Mouse (Mus musculus) liver, adult (tissue): ENCODE results near the gene Nfix.

ENCODE experiments used
- GATA4 ChIP-seq: IDR thresholded peaks from 2 replicates; pipeline ENCODE4 v1.6.1; 2014; ENCODE audit warnings: mild to moderate bottlenecking, low read length; ENCODE audit not compliant: insufficient replicate concordance

Nfix gene

DNA sequence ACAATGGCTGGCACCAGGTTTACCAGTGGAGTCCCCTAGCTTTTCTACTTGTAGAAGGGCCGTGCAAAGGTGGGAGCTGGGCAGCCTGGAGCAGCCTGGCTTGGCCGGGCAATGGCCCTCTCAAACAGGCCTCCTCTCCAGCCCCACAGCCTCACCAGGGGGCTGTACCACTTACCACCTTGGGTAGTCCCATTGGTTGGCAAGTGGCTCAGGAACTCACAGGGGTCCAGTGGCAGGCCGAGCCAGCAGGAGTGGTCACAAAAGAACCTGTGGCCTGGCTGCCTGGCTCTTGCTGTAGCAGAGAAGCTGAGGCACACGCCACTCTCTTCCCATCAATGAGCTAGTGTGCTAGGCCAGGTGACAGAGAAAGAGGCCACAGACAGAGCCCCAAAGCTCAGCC lies 86.0 kb downstream of the Nfix start:
- no peak for TF ChIP-seq GATA4

DNA sequence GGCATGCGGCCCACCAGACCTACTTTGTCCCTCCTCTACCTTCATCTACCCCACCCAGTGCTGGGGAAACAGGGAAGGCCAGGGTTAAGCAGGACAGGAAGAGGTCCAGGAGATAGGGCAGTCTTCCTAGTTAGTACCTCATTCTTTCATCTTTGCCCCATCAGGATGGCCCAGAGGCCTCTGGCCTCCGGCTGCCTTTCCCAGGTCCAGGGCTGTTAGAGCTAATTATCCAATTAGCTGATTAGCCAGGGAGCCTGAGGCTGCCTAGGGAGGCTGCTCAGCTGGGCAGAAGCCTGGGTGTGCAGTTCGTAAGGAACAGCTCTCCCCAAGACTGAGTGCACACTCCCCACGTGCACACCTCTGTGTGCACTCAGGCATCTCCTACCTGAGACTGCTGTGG lies 86.8 kb downstream of the Nfix start:
- TF ChIP-seq GATA4 = no peak

DNA sequence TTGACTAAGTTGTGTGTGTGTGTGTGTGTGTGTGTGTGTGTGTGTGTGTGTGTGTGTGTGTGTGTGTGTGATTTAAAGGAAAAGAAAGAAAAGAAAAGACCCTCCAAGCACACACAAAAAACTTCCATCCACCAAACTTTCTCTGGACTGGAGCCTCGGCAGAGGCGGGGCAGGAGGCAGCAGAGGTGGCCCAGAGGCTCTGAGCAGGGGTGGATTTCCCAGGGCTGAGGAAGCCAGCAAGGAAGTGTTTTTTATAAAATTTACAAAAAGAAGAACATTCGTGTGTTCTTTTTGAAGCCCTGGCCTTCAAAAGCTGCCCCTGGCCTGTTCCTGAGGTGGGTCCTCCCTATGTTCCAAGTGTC lies 87.4 kb downstream of the Nfix start:
- TF ChIP-seq GATA4 = no peak

DNA sequence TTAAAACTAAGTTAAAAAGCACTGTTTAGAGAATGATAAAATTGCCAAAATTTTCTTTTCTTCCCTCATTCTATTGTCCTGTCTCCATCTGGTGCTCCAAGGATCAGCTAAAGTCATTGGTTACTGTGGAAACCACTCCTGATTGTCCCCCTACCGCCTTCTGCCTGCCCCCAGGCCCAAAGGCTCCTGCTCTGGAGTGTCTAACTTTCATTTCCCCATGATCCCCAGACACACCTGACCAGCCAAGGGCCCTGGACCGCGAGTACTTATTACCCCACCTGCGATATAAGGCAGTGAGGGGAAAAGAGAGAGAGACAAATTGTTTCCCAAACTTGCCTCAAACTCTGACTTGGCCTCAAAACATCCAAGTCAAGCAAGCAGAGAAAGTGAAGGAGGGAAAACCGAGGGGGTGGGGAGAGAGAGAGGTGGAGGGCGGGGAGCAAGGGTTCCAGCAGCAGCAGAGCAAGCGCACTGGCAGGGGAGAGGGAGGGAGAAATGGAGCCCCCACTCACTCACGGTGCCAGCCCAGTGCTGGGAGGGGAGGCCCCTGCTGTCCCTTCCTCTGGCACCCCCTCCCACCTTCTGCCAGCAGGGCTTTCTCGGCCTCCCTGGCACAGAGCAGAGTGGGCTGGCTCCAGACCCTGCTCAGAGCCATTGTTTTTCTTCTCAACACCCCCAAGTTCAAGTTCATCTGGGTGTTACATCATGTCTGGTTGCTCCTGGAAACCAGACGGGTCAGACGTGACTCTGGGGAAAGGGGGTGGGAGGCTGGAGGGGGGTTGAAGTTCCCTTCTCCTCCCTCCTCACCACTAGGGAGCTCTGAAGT lies 88.0 kb downstream of the Nfix start:
- no peak for TF ChIP-seq GATA4

DNA sequence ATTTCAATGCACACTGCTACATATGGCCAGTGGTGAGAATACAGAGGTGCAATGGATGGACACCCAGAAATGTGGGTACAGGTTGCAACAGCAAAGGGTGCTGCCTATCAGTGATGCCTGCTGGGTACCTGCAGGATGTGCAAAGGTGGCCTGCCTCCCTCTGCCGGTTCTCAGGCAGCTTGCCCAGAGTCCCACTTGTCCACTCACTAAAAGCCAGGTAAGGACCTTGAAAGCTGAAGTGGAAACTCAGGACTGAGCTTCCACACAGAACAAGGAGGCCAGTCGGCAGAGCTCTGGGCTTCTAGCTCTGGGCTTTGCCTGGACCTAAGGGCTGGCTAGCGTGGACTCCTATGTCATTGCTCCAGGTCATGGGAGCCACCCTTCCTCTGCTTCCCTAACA lies 88.8 kb downstream of the Nfix start:
- TF ChIP-seq GATA4 = no peak

DNA sequence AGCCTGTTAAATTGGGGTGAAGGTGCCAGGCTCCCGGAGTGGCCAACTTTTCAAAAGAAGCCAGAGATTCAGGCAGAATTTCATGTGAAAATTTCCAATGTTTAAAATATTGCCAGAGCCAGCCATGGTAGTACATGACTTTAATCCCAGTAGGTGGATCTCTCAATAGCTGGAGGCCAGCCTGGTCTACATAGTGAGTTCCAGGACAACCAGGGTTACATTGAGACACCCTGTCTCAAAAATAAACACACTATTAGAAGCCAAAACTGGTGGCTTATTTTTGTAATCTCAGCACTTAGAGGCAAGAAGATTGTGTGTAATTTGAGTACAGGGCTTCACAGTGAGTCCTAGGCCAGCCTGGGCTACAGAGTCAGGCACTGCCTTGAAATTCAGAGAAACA lies 90.2 kb downstream of the Nfix start:
- no peak for TF ChIP-seq GATA4

DNA sequence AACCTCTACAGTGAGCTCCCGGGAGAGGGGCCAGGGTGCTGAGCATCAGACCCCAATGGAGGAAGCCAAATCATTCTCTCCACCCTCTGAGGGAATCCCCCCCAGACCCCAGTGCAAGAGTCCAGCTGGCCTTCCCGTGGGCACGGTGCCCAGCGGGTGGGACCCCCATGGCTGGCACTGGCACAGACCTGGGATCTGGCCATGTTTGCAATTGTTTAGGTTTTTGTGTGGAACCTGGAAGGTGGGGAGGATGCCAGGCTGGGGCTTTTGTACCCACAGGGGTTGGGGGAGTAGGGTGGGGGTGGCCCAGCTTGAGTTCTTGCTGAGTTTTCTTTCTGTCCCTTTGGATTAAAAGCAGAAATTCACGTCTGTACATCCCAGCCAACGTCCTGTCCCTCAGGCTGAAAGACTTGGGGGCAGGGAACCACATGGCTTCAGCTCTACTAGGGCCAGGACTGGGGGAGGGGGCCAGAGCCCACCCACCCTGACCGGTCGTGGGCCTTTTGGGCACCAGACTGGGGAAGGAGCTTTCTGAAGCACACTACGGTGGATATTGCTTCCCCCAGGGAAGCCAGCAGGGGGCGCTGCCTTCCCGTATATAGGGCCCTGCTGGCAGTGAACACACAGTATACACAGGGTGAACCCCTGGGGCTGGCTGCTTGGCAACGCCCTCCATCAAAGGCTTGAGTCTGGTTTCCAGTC lies 91.2 kb downstream of the Nfix start:
- no peak for TF ChIP-seq GATA4

DNA sequence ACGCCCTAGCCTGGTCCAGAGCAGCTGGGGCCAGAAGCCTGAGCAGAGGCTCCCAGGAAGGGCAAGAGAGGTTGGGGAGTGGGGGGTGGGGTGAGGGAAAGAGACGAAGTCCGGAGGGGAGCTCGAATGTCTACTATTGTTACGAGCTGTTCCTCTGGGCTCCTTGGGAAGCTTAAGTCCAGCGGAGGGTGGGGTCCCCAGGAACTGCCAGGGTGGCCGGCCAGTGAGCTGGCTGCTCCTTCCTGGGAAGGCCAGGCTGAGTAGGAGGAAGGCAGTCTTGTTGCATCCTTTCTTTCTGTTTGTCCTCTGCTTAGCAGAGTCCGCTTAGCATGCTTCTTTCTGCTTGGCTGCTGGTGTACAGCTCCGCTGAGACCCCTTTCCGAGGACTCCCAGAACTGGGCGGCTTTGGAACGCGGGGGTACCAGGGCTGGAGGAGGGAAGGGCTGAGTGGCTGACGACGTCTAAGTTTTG lies 92.0 kb downstream of the Nfix start:
- no peak for TF ChIP-seq GATA4

DNA sequence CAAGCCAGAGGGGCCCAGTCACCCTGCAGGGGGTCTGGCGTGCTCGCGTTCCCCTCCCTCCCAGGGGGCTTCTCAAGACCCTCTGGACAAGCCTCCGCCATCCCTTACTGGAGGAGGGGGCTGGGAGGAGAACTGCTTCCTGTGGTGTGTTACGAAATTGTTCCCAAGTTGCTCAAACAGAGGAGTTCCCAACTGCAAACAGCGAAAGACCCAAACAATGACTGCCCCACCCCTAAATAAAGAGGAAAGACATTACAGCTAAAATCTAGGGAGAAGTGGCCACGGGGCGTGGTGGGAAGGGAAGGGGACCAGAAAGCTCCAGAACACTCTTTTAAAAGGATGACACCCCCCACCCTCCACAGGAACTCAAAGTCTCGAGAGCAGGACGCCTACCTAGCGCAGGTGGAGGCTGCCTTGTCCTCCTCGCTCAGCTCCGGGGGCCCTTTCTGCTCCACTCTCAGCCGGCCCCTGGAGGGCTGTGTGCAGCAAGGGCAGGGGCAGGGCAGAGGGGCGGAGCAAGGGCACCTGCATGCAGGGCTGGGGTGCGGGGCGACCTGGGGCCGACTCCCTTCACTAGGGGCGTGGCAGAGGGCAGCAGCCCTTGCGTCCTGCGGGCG lies 92.8 kb downstream of the Nfix start:
- TF ChIP-seq GATA4 = no peak

DNA sequence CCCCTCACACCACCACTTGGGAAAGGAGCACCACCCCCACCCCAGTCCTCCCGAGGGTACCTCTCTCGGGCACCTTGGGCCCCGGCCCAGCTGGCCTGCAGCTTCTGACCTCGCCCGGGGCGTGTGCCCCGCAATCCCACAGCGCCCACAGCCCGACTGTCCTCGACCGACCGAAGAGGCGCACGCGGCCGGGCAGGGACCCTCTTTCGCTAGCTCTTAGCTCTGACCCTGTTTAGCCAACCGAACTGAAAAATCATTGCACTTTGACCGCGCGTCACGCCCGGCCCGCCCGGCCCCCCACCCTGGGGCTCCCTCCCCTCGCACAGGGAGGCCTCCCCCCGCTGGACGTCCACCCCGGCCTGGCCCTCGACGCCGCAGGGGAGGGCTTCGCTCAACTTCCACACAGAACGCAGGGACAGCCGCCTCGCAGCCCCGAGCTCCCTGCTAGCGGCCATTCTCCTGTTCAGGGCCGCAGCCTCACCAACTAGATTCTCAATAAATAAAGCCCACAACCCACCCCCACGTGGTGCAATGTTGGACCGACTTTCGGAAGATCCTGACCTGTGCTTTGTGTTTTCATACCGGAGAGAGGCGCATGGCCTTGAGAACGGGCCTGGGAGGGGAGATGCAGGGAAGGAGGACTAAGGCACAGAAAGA lies 93.4 kb downstream of the Nfix start:
- no peak for TF ChIP-seq GATA4

DNA sequence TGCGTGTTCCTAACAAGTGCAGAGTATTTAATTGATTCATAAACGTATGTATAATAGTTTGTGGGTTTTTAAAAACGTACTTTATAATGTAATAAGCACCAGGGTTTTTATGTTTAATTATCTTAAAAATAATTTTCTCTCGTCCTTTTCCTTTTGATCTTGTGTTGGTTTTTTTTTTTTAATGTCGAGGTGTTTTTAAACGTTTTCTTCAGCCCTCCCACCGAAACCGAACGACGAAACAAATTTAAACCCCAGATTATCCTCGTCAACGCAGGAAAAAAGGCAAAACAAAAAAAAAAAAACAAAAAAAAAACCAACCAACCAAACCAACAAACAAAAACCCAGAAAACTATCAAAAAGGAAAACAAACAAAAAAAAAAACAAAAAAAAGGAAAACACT lies 94.2 kb downstream of the Nfix start:
- TF ChIP-seq GATA4 = no peak

DNA sequence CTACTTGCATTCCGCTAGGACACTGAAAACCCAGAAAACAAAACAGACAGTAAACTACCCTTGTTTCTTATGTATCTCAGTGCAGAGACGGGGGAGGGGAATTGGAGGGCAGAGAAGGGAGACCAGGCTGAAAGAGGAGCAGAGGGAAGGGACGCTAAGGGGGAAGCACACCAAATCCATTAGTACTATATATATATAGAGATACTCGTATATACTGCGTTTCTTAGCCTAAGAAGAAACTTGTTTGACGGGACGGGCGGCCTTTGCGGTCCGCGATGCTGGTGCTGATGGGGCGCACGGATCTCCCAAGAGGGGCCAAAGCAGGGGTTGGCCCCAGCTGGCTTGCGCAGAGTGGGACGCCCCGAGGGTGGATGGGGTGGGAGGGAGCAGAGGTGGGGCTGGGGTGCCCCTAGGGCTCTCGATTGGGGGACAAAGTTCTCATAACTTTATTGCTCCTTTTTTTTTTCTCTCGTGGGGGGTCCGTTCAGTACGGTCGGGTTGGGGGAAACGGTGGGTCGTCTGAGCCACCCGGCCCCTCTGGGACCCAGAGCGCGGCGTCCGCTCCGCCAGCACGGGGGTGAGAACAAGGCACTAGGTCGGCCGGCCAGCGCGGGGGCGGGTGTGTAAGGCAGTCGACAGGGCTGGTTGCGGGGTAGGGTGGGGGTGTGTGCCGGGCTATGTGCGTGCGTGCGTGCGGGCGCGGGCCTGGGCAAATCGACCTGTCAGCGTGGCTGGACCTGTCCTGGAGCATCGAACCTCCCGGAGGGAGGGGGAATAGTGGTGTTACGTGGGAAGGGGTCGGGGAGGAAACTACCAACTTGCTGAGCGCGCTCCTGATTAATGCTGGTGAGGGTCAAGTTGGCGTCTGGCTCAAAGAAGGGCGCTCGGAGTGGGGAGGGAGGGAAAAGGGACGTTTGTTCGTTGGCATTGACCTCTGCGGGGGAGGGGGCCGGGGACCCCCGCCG lies 95.0 kb downstream of the Nfix start:
- TF ChIP-seq GATA4 = no peak

DNA sequence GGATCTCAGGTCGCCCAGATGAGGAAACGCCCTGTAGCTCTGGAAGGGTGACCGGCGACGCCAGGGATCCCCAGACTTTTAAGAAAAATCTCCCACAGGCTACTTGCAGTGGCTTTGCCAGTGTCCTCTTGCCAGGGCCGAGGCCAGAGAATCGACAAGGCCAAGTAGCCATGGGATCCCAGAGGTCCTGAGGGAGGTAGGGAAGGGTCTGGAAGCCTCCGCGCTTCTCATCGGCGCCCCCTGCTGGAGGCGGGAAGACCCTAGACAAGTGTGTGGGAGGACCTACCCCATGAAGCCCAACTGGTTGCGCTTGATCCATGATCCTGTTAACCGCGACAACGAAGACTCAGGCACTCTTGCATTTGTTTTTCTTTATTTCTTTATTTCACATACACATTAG lies 95.8 kb downstream of the Nfix start:
- TF ChIP-seq GATA4 = no peak

DNA sequence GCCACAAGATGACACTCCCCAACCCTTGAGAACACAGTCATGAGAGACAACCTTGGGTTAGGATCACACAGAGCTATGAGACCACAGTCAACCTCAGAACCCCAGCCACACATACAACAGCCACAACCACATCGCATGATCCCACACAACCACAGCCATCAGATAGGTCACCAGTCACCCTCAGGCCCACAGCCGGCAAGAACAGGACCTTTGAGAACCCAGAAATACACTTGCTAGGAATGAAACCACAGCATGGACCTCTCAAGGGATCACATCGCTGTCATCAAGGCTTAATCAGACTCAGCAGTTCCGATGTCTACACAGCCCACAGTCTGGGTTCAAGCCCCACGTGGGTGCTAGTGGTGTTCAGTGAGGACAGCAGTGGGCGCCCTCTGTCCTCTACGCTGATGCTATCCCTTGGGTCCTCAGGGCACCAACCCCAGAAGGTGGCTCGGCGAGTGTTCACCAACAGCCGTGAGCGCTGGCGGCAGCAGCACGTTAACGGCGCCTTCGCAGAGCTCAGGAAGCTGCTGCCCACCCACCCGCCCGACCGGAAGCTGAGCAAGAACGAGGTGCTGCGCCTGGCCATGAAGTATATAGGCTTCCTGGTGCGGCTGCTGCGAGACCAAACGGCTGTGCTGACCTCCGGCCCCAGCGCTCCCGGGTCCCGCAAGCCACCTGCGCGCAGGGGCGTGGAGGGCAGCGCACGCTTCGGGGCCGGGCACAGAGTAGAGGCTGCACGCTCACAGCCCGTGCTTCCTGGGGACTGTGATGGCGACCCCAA lies 96.5 kb downstream of the Nfix start:
- TF ChIP-seq GATA4 = no peak
